Mouse (Mus musculus): ENCODE results near the gene Moap1.

Gene Moap1

GRCm38 (mm10) chr12:102742056-102742455, 1.4 kb downstream of the Moap1 start:
- no peak for DNase-seq (ENCODE audit: inconsistent ontology term)

DNA sequence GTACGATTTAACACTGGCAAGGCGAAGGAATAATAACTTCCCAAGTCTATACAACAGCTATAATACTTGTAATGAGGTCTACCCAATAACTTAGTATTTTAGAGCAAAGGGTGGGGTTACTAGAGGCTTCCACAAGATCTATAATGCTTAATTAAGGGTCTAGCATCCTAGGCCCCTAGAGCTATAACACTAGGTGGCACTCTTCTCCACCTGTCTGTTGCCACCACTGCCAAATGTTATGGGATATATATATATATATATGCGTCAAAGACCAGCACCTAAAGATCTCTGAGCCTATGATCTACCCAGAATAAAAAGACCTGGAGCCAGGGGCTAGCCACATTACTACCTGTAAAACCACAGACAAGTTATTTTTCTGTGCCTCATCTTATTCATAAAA, 3.2 kb downstream of the Moap1 start:
- DNase-seq (ENCODE audit: inconsistent ontology term), result no peak

- no peak for DNase-seq (ENCODE audit: inconsistent ontology term)
Measured at GRCm38 (mm10) chr12:102739096-102739495, 4.4 kb downstream of the Moap1 start.

DNA sequence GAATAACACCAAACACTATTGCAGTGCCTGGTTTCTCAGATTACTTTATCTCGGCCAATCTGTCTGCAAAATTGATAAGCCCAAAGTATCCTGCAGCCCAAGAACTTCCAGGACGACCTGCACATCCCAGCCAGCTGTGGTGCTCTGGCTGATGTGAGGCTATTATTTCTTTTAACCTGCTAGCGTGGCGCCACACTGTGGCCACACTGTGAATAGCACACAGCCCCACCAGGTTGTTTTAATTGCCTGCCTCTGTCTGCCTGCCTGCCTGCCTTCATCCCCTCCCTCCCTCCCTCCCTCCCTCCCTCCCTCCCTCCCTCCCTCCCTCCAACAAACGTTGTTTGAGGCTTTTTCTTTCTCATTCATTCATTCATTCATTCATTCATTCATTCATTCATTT, 10.1 kb downstream of the Moap1 start:
- DNase-seq (ENCODE audit: inconsistent ontology term), result peak; percentile 27

- peak; percentile 87 for DNase-seq (ENCODE audit: inconsistent ontology term)
Measured at GRCm38 (mm10) chr12:102730798-102731619, 12.5 kb downstream of the Moap1 start.

DNA sequence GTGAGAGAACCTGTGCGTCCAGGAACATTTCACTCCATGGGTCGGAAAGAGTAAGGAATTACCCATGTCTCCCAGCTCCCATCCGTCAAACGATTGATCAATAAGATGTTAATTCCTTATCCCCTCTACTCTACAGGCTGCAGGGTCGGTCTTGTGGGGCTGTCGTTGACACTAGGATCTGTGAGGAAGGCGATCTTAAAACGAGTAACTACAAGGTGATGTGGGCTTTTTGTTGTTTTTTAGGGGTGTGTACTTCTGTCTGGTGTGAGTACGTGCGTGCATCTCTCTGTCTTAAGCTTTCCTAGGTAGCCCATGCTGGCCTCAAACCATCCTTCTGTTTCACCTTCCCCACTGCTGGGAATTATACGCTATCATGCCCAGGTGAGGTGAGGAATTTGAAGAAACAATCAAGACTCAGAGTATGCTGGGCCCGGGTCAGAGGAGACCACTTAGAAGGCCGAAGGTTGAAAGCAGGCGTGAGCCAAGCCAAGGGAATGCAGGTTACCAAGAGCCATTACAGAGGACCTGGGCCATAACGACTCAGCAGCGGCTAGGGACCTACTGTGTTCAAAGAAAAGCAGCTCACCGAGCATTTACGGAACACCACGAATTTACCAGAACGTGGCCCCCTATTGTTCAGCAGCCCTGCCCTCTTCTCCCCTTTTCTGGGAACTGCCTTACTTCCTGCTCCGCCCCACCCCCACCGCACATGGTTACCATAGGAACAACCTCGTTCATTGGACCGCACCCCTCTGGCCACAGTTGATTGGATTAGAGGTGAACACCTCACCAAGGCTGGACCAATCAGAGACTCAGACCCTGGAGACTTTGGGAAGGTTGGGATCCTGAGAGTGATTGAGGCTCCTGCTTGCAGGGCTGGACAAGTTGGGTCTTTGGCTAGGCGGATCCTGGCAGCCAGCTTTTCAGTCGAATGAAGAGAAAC, 13.3 kb downstream of the Moap1 start:
- peak; percentile 91 for DNase-seq (ENCODE audit: inconsistent ontology term)

DNA sequence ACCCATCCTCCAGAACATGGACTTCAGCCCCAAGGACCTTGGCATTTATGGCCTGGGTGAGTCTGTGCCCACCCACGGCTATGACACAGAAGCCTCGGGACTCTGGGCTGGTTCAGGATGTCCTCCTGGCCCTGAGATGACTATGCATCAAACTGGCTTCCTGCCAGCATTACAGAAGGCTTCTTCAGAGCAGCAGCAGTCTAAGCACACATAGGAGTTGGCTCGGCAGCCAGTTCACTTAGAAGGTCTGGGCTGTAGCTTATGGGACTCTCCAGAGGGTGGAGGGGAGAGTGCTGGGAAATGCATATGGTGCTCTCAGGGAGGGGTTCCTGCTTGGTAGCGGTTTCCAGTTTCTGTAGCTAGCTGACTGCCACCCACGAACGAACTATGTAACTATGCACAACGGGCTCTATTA, 17.7 kb downstream of the Moap1 start:
- no peak for DNase-seq (ENCODE audit: inconsistent ontology term)

DNA sequence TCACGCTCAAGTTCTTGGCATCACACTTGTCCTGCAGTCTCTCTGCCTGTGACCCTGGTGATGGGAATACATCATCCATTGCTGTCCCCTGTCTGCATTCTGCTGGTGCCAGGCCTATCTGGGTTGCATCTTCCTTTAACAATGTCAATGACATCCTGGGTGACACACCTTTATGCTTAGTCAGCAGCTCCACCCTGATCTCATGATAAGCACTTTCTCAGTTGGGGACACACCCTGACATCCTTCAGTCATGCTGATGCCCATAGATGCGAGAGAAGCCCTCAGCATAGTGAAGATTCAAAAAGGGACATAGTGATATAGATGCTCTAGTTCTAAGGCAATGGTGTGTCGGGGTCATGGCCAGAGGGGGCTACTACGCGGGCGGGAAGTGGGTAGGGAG, 18.3 kb downstream of the Moap1 start:
- no peak for DNase-seq (ENCODE audit: inconsistent ontology term)

- no peak for DNase-seq (ENCODE audit: inconsistent ontology term)
Measured at GRCm38 (mm10) chr12:102723861-102724260, 19.6 kb downstream of the Moap1 start.

DNA sequence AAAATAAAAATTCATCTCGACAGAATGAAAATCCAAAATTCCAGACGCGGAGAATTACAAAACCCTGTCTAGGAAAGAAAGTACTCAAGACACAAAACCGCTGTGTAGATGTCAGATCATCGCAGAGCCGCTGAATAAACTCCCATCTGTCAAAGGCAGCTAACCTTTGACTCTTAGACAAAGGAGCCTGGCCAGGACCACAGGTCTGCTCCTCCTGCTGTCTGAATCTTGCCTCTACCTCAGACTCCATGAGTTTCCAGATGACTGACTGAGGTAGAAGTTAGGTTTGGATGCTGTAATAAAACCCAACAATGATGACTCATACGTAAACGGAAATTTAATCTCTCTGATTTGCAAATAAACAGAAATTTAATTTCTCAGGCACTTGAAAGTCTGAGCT, 20.5 kb downstream of the Moap1 start:
- no peak for DNase-seq (ENCODE audit: inconsistent ontology term)

GRCm38 (mm10) chr12:102722451-102722850, 21.0 kb downstream of the Moap1 start:
- DNase-seq (ENCODE audit: inconsistent ontology term), result no peak

- peak; percentile 45 for DNase-seq (ENCODE audit: inconsistent ontology term)
Measured at GRCm38 (mm10) chr12:102719552-102720315, 23.7 kb downstream of the Moap1 start.

- no peak for DNase-seq (ENCODE audit: inconsistent ontology term)
Measured at GRCm38 (mm10) chr12:102714654-102715395, 28.6 kb downstream of the Moap1 start.

DNA sequence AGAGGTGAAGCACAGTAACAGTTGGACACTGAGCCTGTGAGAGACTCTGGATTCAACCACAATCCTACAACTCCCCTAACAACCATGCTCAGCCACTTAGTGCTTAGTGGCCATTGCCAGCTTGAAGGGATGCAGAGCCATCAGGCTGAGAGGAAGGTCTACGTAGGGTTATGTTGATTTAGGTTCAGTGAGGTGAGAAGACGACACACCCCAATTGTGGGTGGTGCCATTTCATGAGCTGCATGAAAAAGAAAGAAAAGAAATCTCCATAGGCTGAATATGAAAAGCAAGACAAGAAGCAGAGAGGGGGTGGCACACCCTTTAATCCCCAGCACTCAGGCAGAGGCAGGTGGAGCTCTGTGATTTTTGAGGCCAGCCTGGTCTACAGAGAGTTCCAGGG, 29.3 kb downstream of the Moap1 start:
- no peak for DNase-seq (ENCODE audit: inconsistent ontology term)

DNA sequence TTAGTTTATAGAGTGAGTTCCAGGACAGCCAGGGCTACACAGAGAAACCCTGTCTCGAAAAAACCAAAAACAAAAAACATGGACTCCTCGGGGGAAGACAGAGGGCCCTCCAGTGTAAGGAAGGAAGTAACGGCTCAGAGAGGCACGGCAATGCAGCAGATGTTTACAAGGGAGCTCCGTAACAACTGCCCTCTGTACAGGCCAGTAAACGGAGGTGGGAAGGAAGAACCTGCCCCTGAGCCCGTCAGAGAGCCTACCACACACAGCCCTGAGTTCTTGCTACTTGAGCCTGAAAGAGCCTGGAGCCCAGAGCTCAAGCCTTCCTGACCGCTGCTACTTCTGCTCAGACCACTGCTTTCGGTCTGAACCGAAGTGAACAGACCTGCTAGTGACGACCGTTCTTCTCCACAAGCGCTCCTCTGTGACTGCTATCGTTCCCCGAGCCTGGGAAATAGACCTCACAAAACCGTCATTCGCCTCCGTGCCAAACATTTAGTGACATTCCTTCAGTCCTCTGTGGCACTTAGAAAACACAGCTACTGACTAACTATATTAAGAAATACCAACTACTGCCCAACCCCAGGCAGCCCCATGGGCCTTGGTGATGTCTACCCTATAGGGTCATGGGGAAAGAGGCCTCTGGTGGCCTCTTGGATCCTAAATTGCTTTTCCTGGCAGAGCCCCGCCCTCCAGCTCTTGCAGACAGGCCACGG, 30.2 kb downstream of the Moap1 start:
- DNase-seq (ENCODE audit: inconsistent ontology term), result no peak

DNA sequence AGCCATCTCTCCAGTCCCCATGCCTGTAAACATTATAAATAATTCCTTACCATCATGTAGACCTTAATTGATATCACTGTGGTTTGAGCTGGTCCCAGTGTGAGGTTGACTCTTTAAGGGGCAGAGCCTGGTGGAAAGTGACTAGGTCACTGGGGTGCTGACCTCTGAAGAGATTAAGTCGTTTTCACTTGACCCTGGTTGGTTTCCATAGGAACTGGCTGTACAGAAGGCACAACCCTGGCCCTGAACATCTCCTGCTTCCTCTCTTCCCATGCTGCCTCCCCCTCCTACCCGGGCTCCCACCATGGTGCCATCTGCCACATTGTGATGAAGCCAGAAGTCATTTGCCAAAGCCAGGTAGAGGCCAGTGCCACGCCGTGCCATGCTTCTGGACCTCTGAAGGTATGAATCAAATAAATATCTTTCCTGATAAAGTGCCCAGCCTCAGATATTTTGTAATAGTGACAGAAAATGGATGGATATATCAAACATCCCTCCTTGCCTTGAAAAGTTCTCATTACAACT, 32.5 kb downstream of the Moap1 start:
- no peak for DNase-seq (ENCODE audit: inconsistent ontology term)

- no peak for DNase-seq (ENCODE audit: inconsistent ontology term)
Measured at GRCm38 (mm10) chr12:102709896-102710295, 33.6 kb downstream of the Moap1 start.

- DNase-seq (ENCODE audit: inconsistent ontology term), result no peak
Measured at GRCm38 (mm10) chr12:102708220-102708619, 35.2 kb downstream of the Moap1 start.

DNA sequence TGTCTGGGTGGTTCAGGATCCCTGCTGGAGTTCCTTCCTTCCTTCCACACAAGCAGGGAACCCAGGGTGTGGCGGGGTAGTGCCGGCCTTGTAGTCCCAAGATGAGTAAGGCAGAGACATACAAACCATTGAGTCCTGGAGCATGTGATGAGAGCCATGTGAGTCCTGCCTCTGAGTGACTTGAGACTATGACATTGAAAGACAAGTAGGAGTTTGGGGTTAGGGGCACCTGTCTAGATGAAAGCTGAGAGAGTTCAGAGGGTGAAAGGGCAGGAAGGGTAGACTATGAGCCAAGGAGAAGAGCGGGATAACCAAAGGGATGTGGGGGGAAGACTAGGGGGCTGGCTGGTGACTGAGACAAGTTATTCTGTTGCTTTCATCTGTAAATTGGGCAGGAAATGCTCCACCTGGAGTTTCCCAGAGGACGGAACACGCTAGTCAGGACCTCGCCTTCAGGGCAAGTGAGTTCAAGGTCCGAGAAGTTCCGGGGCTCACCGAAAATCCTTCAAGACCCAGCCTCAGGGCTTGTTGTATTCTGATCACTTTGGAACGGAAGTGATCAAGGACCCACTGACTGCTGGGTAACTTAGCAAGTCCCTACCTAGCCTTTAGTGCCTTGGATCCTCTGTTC, 36.5 kb downstream of the Moap1 start:
- no peak for DNase-seq (ENCODE audit: inconsistent ontology term)

Data from Muller cell, postnatal 12 days (primary cell).